Mouse (Mus musculus): Measurements from ENCODE around the gene Gm7879.

GRCm38 (mm10) chr5:43961056-43961455 is 48.1 kb downstream of the Gm7879 start:
- TF ChIP-seq CTCF (conservative IDR thresholded peaks at IDR 0.05; ENCODE audit: low read length) = no peak
- no peak for TF ChIP-seq NANOG (IDR thresholded peaks at IDR 0.05; ENCODE audit: borderline replicate concordance, low read length)
